Mouse (Mus musculus) thymus, postnatal 4 days (tissue): ENCODE results near the gene Ankef1.

Source experiments
- DNase-seq: peaks from one replicate; pipeline ENCODE4 v3.0.0; 2021

The Ankef1 gene

DNA sequence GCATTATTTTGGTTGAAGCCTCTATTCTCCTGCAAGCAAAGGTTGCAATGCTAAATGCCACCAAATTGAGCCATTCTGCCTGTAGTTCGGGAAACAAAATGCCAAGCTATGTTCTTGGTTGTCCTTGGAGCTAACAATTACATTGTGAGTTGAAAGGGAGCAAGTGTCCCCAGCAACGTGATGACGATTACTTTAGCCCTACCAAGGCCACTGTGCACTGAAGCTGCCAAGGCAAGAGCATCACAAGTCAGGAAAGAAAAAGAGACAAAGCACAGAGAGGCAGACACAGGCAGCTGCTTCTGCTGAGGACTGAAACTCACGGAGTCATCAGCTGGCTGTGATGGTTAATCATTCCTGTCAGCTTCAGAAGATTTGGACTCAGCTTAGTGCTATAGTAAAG lies 99.5 kb downstream of the Ankef1 start:
- no peak for DNase-seq
